In the genomic region with DNA sequence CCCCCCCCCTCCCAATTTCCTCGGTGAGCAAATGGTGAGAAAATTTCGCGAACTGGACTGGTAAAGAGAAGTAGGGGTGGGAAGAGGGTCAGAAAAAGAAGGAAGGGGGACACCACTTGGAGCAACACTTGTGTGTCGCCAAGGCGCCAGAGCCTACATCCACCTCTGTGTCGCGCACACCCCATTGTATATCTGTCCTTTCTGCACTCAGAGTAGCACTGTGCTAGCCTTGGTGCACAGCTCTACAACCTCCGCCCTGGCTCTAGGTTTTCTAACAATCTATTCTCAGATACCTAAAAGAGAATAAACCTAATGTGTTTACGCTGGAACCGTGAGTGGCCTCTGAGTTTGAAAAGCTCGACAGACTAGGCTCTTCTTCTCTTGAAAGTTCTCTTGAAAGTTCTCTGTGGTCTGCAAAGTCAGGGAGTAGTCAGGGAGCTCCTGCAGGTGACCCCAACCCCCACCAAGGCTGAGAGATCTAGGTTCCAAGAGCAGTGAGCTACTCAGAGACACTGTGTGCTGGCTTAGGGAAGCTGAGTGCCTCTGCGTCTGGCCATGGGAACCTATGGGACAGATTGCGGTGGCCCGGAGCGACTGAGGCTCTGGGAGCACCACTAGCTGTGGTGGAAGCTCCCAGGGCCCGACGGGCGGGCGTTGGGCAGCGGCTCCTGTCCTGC, we compare ENCODE assay signal across 7 mouse cellular contexts. TPM values are rescaled to one million over a fixed set of nuclear protein-coding genes. Genes with fewer than 3 reads are reported as not detected.
A peak's percentile ranks its signal among the peaks of the same experiment; 100 is the strongest.
DNase-seq lines count a peak whose midpoint lies in the region; ATAC-seq and TF ChIP-seq lines count a peak whose summit lies in the region.

No protein-coding gene starts in this region.

- H3K4me1 ChIP-seq in brown adipose tissue, adult 24 weeks (ENCODE audit: control insufficient read depth, insufficient read depth, insufficient read length, low read length): no peaks in the 10 kb centered on the region; the same call in 1 of the 2 replicates
- peaks cover 7% of the 10 kb centered on the region; the same call in 1 of the 2 replicates for H3K4me1 ChIP-seq in liver, postnatal 0 days (ENCODE audit: insufficient read depth)

- no peaks in the 10 kb centered on the region for H3K9me3 ChIP-seq in liver, postnatal 0 days (ENCODE audit: low read length)

- ATAC-seq in liver, postnatal 0 days: no peak

- H3K9ac ChIP-seq in liver, postnatal 0 days (replicated peaks): no peak overlapping the region

- peak overlapping the region; percentile 69 for H3K4me3 ChIP-seq in brown adipose tissue, adult 24 weeks (ENCODE audit: insufficient read depth, low read depth, low read length)
- H3K4me3 ChIP-seq in liver, postnatal 0 days (ENCODE audit: low read depth, low read length): peak overlapping the region; percentile 35

- TF ChIP-seq EP300 in liver, postnatal 0 days (IDR thresholded peaks at IDR 0.05; ENCODE audit: low read depth): no peak

- H3K27ac ChIP-seq in brown adipose tissue, adult 24 weeks (replicated peaks; ENCODE audit: low read depth, low read length): peak overlapping the region; percentile 100
- H3K27ac ChIP-seq in liver, postnatal 0 days (ENCODE audit: low read depth): no peak overlapping the region

- no peak for TF ChIP-seq CTCF in liver, postnatal 0 days (IDR thresholded peaks at IDR 0.05; ENCODE audit: low read depth)

- 17% methylated on average over 20 of the region's 20 CpGs for WGBS in liver, postnatal 0 days (ENCODE audit: insufficient replicate concordance)

- peaks cover 35% of the 10 kb centered on the region for H3K27me3 ChIP-seq in liver, postnatal 0 days (ENCODE audit: insufficient read depth, low read length)

- peak; percentile 21 for DNase-seq in R1 (ENCODE audit: low read depth, low spot score)
- peak; percentile 4 for DNase-seq in heart, postnatal 4 days
- DNase-seq in liver, postnatal 0 days: peak; percentile 15
- DNase-seq in adrenal gland, adult 8-10 months: no peak
- no peak for DNase-seq in urinary bladder, postnatal 4 days (ENCODE audit: low spot score in 2 of 2)
- no peak for DNase-seq in left cerebral cortex, adult 8-10 months (ENCODE audit: low spot score in 2 of 2)

- no peaks in the 10 kb centered on the region for H3K36me3 ChIP-seq in liver, postnatal 0 days (replicated peaks; ENCODE audit: insufficient read depth, low read length)

- H3K4me2 ChIP-seq in liver, postnatal 0 days (ENCODE audit: low read depth, low read length): peak overlapping the region; percentile 64

RNA-seq across cellular contexts. Expression of a gene that starts 0.5 kb away (rescaled TPM):
- 7.4 and 13.9 TPM in 2 replicates for polyA plus RNA-seq in brown adipose tissue, adult 24 weeks (2012; ENCODE audit: insufficient read depth, insufficient read length, missing spikeins)
- total RNA-seq in heart, postnatal 4 days (2021): 10 to 100 TPM; 25.4 to 27.6 TPM
- polyA plus RNA-seq in liver, postnatal 0 days (2015; fragmentation: Nextera tagmentation; extraction: Ambion mirVana): 0.05 and 0.17 TPM in 2 replicates
- total RNA-seq in adrenal gland, adult 8-10 months (2022): 1 to 10 TPM in 2 of 4 experiments, under 1 TPM in 2; 0.73 to 2.0 (median 1.00) TPM
- under 1 TPM in 2 of 4 experiments, not detected in 2; 0.15 to 0.18 TPM for total RNA-seq in left cerebral cortex, adult 8-10 months (2022)

Comparison
In these comparisons a context has a peak if more than half of its experiments do, and no peak if none do; other contexts are left out.
1. DNase-seq: peak in R1 (single experiment), heart, postnatal 4 days (single experiment) and liver, postnatal 0 days (single experiment); none in adrenal gland, adult 8-10 months (single experiment), urinary bladder, postnatal 4 days (0 of 2) and left cerebral cortex, adult 8-10 months (0 of 2).
2. RNA of a gene that starts 0.5 kb away (total RNA-seq): 25.4 to 27.6 TPM in heart, postnatal 4 days; 0.73 to 2.0 TPM in adrenal gland, adult 8-10 months and 0.15 to 0.18 TPM in left cerebral cortex, adult 8-10 months; every median in the first group is over 4 times any median in the second.